Mouse (Mus musculus) stomach, postnatal 0 days (tissue): Measurements from ENCODE around the gene Cbr4. TPM values are rescaled to one million over a fixed set of nuclear protein-coding genes. Genes with fewer than 3 reads are reported as not detected.

Experiments
- ATAC-seq: fragments of 200-750 bp; cut with Nextera tagmentation; 2 replicates; pipeline ENCODE4 v1.8.0; 2017; ENCODE audit not compliant: low FRiP score, low TSS enrichment
- DNase-seq: peaks from one replicate; pipeline ENCODE4 v3.0.0-alpha.2; 2016; ENCODE audit warnings: low spot score
- H3K27ac ChIP-seq: fragments of 300-500 bp; sonication (generic); replicated peaks from 2 replicates; pipeline ENCODE4 v1.5.1; 2014; ENCODE audit warnings: mild to moderate bottlenecking, control low read depth
- H3K27me3 ChIP-seq: fragments of 300-500 bp; sonication (generic); 2 replicates; pipeline ENCODE4 v1.6.1; 2014; ENCODE audit warnings: low read length; ENCODE audit not compliant: control insufficient read depth, insufficient read depth
- H3K36me3 ChIP-seq: fragments of 300-500 bp; sonication (generic); 2 replicates; pipeline ENCODE4 v1.6.1; 2014; ENCODE audit warnings: low read length, mixed read lengths; ENCODE audit not compliant: control insufficient read depth, insufficient read depth
- H3K4me1 ChIP-seq: fragments of 300-500 bp; sonication (generic); replicated peaks from 2 replicates; pipeline ENCODE4 v1.6.1; 2014; ENCODE audit warnings: antibody characterized with exemption; ENCODE audit not compliant: control insufficient read depth, insufficient read depth
- H3K4me2 ChIP-seq: fragments of 300-500 bp; sonication (generic); replicated peaks from 2 replicates; pipeline ENCODE4 v1.6.1; 2014; ENCODE audit warnings: low read depth, mild to moderate bottlenecking, control low read depth, moderate library complexity
- H3K4me3 ChIP-seq: fragments of 300-500 bp; sonication (generic); 2 replicates; pipeline ENCODE4 v1.5.1; 2014; ENCODE audit warnings: low read depth, low read length, control low read depth
- H3K9ac ChIP-seq: fragments of 300-500 bp; sonication (generic); 2 replicates; pipeline ENCODE4 v1.6.1; 2014; ENCODE audit warnings: mild to moderate bottlenecking, low read length, control low read depth, mixed read lengths
- H3K9me3 ChIP-seq: fragments of 300-500 bp; sonication (generic); 2 replicates; pipeline ENCODE4 v1.6.1; 2016; ENCODE audit warnings: low read length; ENCODE audit not compliant: control insufficient read depth
- CTCF ChIP-seq: IDR thresholded peaks from 2 replicates; pipeline ENCODE4 v1.5.1; 2016; ENCODE audit warnings: antibody characterized with exemption, low read depth, mild to moderate bottlenecking, moderate library complexity
- EP300 ChIP-seq: optimal IDR thresholded peaks from 2 replicates; pipeline ENCODE3; 2016; ENCODE audit warnings: antibody characterized with exemption
- WGBS: fragments of 180-500 bp; shearing (Covaris S2); extraction: QIAGEN DNeasy Blood & Tissue Kit; methylation state at CpG from one replicate; pipeline ENCODE4 v1.1.7; 2014; 5-methylcytosine and 5-hydroxymethylcytosine counted together
- polyA plus RNA-seq: library from polyadenylated mRNA; unstranded; fragments of >200 nt; fragmentation: Nextera tagmentation; extraction: Ambion mirVana; gene quantifications from 2 replicates; pipeline ENCODE4 v1.2.1, GENCODE M21; 2015

The Cbr4 gene
- polyA plus RNA-seq, 1 experiment from 2014 or later = 47.0 TPM

- ATAC-seq (peak; percentile 73), DNase-seq (peak; percentile 88)
- H3K36me3 ChIP-seq = peaks cover 4% of the 10 kb centered on the region; the same call in 1 of the 2 replicates
- TF ChIP-seq EP300 (no peak), CTCF (peak; percentile 100)
- H3K4me3 ChIP-seq = no peak overlapping the region
- H3K4me1 ChIP-seq = no peaks in the 10 kb centered on the region
- 33% methylated on average over 7 of the region's 7 CpGs for WGBS
- no peak overlapping the region for H3K4me2 ChIP-seq
- no peak overlapping the region for H3K9ac ChIP-seq
- no peaks in the 10 kb centered on the region for H3K9me3 ChIP-seq
- H3K27me3 ChIP-seq = no peaks in the 10 kb centered on the region
- no peak overlapping the region for H3K27ac ChIP-seq
Observed at GRCm38 (mm10) chr8:61539828-61540500, 52.4 kb downstream of the Cbr4 start.

GRCm38 (mm10) chr8:61549585-61549984, 62.1 kb downstream of the Cbr4 start:
- no peak overlapping the region for H3K4me2 ChIP-seq
- no peak for DNase-seq
- H3K27me3 ChIP-seq = no peaks in the 10 kb centered on the region
- H3K27ac ChIP-seq = no peak overlapping the region
- no peaks in the 10 kb centered on the region for H3K9me3 ChIP-seq
- ATAC-seq = no peak; the same call in 1 of the 2 replicates
- TF ChIP-seq CTCF (no peak), EP300 (no peak)
- no peak overlapping the region for H3K4me3 ChIP-seq
- H3K9ac ChIP-seq = no peak overlapping the region
- H3K36me3 ChIP-seq = peaks cover 16% of the 10 kb centered on the region
- 86% methylated on average over 41 of the region's 41 CpGs for WGBS
- no peaks in the 10 kb centered on the region for H3K4me1 ChIP-seq

- no peak overlapping the region for H3K27ac ChIP-seq
- ATAC-seq (no peak), DNase-seq (no peak)
- no peak overlapping the region for H3K9ac ChIP-seq
- peaks cover 16% of the 10 kb centered on the region for H3K36me3 ChIP-seq
- H3K27me3 ChIP-seq = no peaks in the 10 kb centered on the region
- 0 out of 2 replicates have a peak, but pooled peaks cover 2% of the 10 kb centered on the region for H3K4me1 ChIP-seq
- no peak overlapping the region for H3K4me2 ChIP-seq
- H3K9me3 ChIP-seq = no peaks in the 10 kb centered on the region
- 71% methylated on average over 10 of the region's 27 CpGs for WGBS
- TF ChIP-seq EP300 (no peak), CTCF (peak; percentile 62)
- no peak overlapping the region for H3K4me3 ChIP-seq
Observed at GRCm38 (mm10) chr8:61550006-61550748, 62.6 kb downstream of the Cbr4 start.

GRCm38 (mm10) chr8:61552221-61552620, 64.7 kb downstream of the Cbr4 start:
- Histone ChIP-seq H3K9ac (no peak overlapping the region), H3K36me3 (peaks cover 16% of the 10 kb centered on the region), H3K4me1 (0 out of 2 replicates have a peak, but pooled peaks cover 4% of the 10 kb centered on the region), H3K9me3 (no peaks in the 10 kb centered on the region), H3K4me2 (no peak overlapping the region), H3K27me3 (no peaks in the 10 kb centered on the region), H3K27ac (peak overlapping the region; percentile 9; the same call in 1 of the 2 replicates), H3K4me3 (no peak overlapping the region)
- DNase-seq = no peak
- ATAC-seq = no peak
- TF ChIP-seq CTCF (no peak), EP300 (no peak)
- WGBS = 64% methylated on average over 6 of the region's 6 CpGs

GRCm38 (mm10) chr8:61552755-61553402, 65.3 kb downstream of the Cbr4 start:
- Histone ChIP-seq H3K27ac (peak overlapping the region; percentile 46; the same call in 1 of the 2 replicates), H3K4me3 (no peak overlapping the region), H3K9me3 (no peaks in the 10 kb centered on the region), H3K4me1 (0 out of 2 replicates have a peak, but pooled peaks cover 6% of the 10 kb centered on the region), H3K4me2 (no peak overlapping the region), H3K36me3 (peaks cover 16% of the 10 kb centered on the region), H3K27me3 (no peaks in the 10 kb centered on the region), H3K9ac (no peak overlapping the region)
- TF ChIP-seq EP300 (no peak), CTCF (no peak)
- DNase-seq = no peak
- ATAC-seq = no peak
- 47% methylated on average over 8 of the region's 8 CpGs for WGBS
